Mouse (Mus musculus): ENCODE data around the gene Gm340. TPM values are rescaled to one million over a fixed set of nuclear protein-coding genes. Genes with fewer than 3 reads are reported as not detected.

Gm340 gene
- total and polyA plus RNA-seq, 3 experiments = 3.3 to 5.3 (median 4.5) TPM

- TF ChIP-seq EP300 (IDR thresholded peaks at IDR 0.05; ENCODE audit: low read length) (peak; percentile 94), HCFC1 (IDR thresholded peaks at IDR 0.05; ENCODE audit: low read depth, low read length) (no peak; the same call in none of the 2 replicates), ZKSCAN1 (IDR thresholded peaks at IDR 0.05; ENCODE audit: borderline replicate concordance, low read depth, low read length) (no peak), UBTF (IDR thresholded peaks at IDR 0.05; ENCODE audit: low read depth, low read length) (no peak; the same call in 1 of the 2 replicates), JUN (IDR thresholded peaks at IDR 0.05; ENCODE audit: insufficient read depth, low read depth, low read length) (0 out of 2 replicates have a peak, but pooled peaks have one; percentile 15), E2F4 (IDR thresholded peaks at IDR 0.05; ENCODE audit: insufficient replicate concordance, low read depth, low read length) (0 out of 2 replicates have a peak, but pooled peaks have one; percentile 33), ZC3H11A (IDR thresholded peaks at IDR 0.05; ENCODE audit: low read depth, low read length) (no peak), ELF1 (IDR thresholded peaks at IDR 0.05; ENCODE audit: low read depth, low read length) (peak; percentile 39; the same call in 1 of the 2 replicates), TCF12 (IDR thresholded peaks at IDR 0.05; ENCODE audit: low read depth, low read length) (peak; percentile 99), CHD1 (IDR thresholded peaks at IDR 0.05; ENCODE audit: low read depth, low read length) (no peak), USF1 (IDR thresholded peaks at IDR 0.05; ENCODE audit: low read depth, low read length) (no peak)
Observed at GRCm38 (mm10) chr19:41615606-41616224, 33.5 kb downstream of the Gm340 start (continued).

GRCm38 (mm10) chr19:41616274-41616673, 34.1 kb downstream of the Gm340 start:
- Histone ChIP-seq H3K4me1 (ENCODE audit: control insufficient read depth in 1 of 2, insufficient read depth in 2 of 2) (peaks cover 24 to 68% of the 10 kb centered on the region in 2 experiments), H3K9ac (ENCODE audit: insufficient read depth, low read depth) (0 out of 2 replicates have a peak overlapping the region, but pooled peaks have one; percentile 11), H3K79me2 (replicated peaks; ENCODE audit: control insufficient read depth, extremely low read depth, insufficient read depth, poor library complexity, severe bottlenecking) (no peaks in the 10 kb centered on the region), H3K27ac (ENCODE audit: insufficient read depth, low read depth) (peak overlapping the region; percentile 48; the same call in 1 of the 2 replicates), H3K4me2 (ENCODE audit: insufficient read depth, low read depth, poor library complexity, severe bottlenecking) (peak overlapping the region; percentile 80), H3K36me3 (replicated peaks in 1 of 2; ENCODE audit: control insufficient read depth in 1 of 2, insufficient read depth in 1 of 2, low read length in 1 of 2) (no peaks in the 10 kb centered on the region), H3K27me3 (replicated peaks) (peaks cover 4% of the 10 kb centered on the region), H3K4me3 (replicated peaks in 1 of 3; ENCODE audit: low read depth in 2 of 3, low read length in 2 of 3, poor library complexity in 1 of 3) (peak overlapping the region in 2 of 3 experiments; percentile 3 to 26), H3K9me3 (replicated peaks; ENCODE audit: low read length) (no peaks in the 10 kb centered on the region)
- DNase-seq (ENCODE audit: extremely low read depth) = no peak
- dilution Hi-C loops (cut with MboI; ENCODE audit: extremely low pct_ligation_motif_present, extremely low pct_unique_long_range_greater_than_20kb, low sequenced_read_pairs) = no loop called here
- in situ Hi-C loops (cut with MboI; ENCODE audit: low pct_ligation_motif_present, low pct_unique_long_range_greater_than_20kb, low sequenced_read_pairs) = no loop called here
- TF ChIP-seq POLR2A (IDR thresholded peaks at IDR 0.05; ENCODE audit: low read depth, low read length) (no peak), MAZ (IDR thresholded peaks at IDR 0.05; ENCODE audit: low read depth, low read length) (no peak), MAFK (IDR thresholded peaks at IDR 0.05; ENCODE audit: insufficient replicate concordance, low read length) (no peak), ETS1 (conservative IDR thresholded peaks at IDR 0.05; ENCODE audit: low read depth, low read length) (no peak)

- in situ Hi-C loops (cut with MboI; ENCODE audit: low pct_ligation_motif_present, low pct_unique_long_range_greater_than_20kb, low sequenced_read_pairs) = no loop called here
- TF ChIP-seq CHD1 (IDR thresholded peaks at IDR 0.05; ENCODE audit: low read depth, low read length) = no peak
- no peak for TF ChIP-seq CTCF (conservative IDR thresholded peaks at IDR 0.05 in 1 of 2, IDR thresholded peaks at IDR 0.05 in 1 of 2; ENCODE audit: low read depth in 2 of 2, low read length in 2 of 2)
- TF ChIP-seq E2F4 (IDR thresholded peaks at IDR 0.05; ENCODE audit: insufficient replicate concordance, low read depth, low read length) = no peak
- peak; percentile 55 for TF ChIP-seq NRF1 (IDR thresholded peaks at IDR 0.05; ENCODE audit: low read depth, low read length)
- no peak for TF ChIP-seq USF2 (conservative IDR thresholded peaks at IDR 0.05; ENCODE audit: low read depth, low read length)
- no peak for TF ChIP-seq HCFC1 (IDR thresholded peaks at IDR 0.05; ENCODE audit: low read depth, low read length)
- TF ChIP-seq RCOR1 (conservative IDR thresholded peaks at IDR 0.05; ENCODE audit: low read depth, low read length) = no peak
- no peak for TF ChIP-seq POLR2AphosphoS2 (IDR thresholded peaks at IDR 0.05; ENCODE audit: low read depth, low read length)
- no peak for TF ChIP-seq ZMIZ1 (IDR thresholded peaks at IDR 0.05; ENCODE audit: low read depth, low read length)
- TF ChIP-seq USF1 (IDR thresholded peaks at IDR 0.05; ENCODE audit: low read depth, low read length) = peak; percentile 43; the same call in 1 of the 2 replicates
- TF ChIP-seq RAD21 (IDR thresholded peaks at IDR 0.05; ENCODE audit: low read depth, low read length) = no peak
- TF ChIP-seq CHD2 (IDR thresholded peaks at IDR 0.05; ENCODE audit: low read length) = no peak
- TF ChIP-seq SIN3A (IDR thresholded peaks at IDR 0.05; ENCODE audit: low read length) = peak; percentile 40
- peak; percentile 92 for TF ChIP-seq BHLHE40 (IDR thresholded peaks at IDR 0.05; ENCODE audit: low read depth, low read length)
- peak; percentile 88 for TF ChIP-seq MYC (IDR thresholded peaks at IDR 0.05; ENCODE audit: low read depth, low read length)
- TF ChIP-seq MAX (IDR thresholded peaks at IDR 0.05; ENCODE audit: low read length) = peak; percentile 96
- no peak for TF ChIP-seq ELF1 (IDR thresholded peaks at IDR 0.05; ENCODE audit: low read depth, low read length)
- no peak; the same call in 1 of the 2 replicates for TF ChIP-seq ETS1 (conservative IDR thresholded peaks at IDR 0.05; ENCODE audit: low read depth, low read length)
- no peak for TF ChIP-seq ZC3H11A (IDR thresholded peaks at IDR 0.05; ENCODE audit: low read depth, low read length)
- TF ChIP-seq SMC3 (IDR thresholded peaks at IDR 0.05; ENCODE audit: low read depth, low read length) = no peak
- TF ChIP-seq UBTF (IDR thresholded peaks at IDR 0.05; ENCODE audit: low read depth, low read length) = no peak
Observed at GRCm38 (mm10) chr19:41617102-41617501, 34.9 kb downstream of the Gm340 start.

More at GRCm38 (mm10) chr19:41617102-41617501, 34.9 kb downstream of the Gm340 start:
- H3K9me3 ChIP-seq (replicated peaks; ENCODE audit: low read length) = no peaks in the 10 kb centered on the region
- H3K4me3 ChIP-seq (replicated peaks in 1 of 3; ENCODE audit: low read depth in 2 of 3, low read length in 2 of 3, poor library complexity in 1 of 3) = no peak overlapping the region
- peak overlapping the region; percentile 80 for H3K4me2 ChIP-seq (ENCODE audit: insufficient read depth, low read depth, poor library complexity, severe bottlenecking)
- H3K79me2 ChIP-seq (replicated peaks; ENCODE audit: control insufficient read depth, extremely low read depth, insufficient read depth, poor library complexity, severe bottlenecking) = no peaks in the 10 kb centered on the region
- H3K27ac ChIP-seq (ENCODE audit: insufficient read depth, low read depth) = peak overlapping the region; percentile 48; the same call in 1 of the 2 replicates
- dilution Hi-C loops (cut with MboI; ENCODE audit: extremely low pct_ligation_motif_present, extremely low pct_unique_long_range_greater_than_20kb, low sequenced_read_pairs) = no loop called here
- H3K9ac ChIP-seq (ENCODE audit: insufficient read depth, low read depth) = no peak overlapping the region
- H3K4me1 ChIP-seq (ENCODE audit: control insufficient read depth in 1 of 2, insufficient read depth in 2 of 2) = peaks cover 24 to 61% of the 10 kb centered on the region in 2 experiments
- no peaks in the 10 kb centered on the region for H3K36me3 ChIP-seq (replicated peaks in 1 of 2; ENCODE audit: control insufficient read depth in 1 of 2, insufficient read depth in 1 of 2, low read length in 1 of 2)
- DNase-seq (ENCODE audit: extremely low read depth) = peak; percentile 17
- peaks cover 4% of the 10 kb centered on the region for H3K27me3 ChIP-seq (replicated peaks)
